Mouse (Mus musculus) c-Kit-positive CD71-negative TER-119-negative erythroid progenitor cells, embryonic 14.5 days (primary cell): ENCODE results near the gene 4930451I11Rik.

Source experiments
- DNase-seq: peaks from one replicate; pipeline ENCODE4 v3.0.0-alpha.2; 2013; ENCODE audit warnings: low read depth

Gene 4930451I11Rik

DNA sequence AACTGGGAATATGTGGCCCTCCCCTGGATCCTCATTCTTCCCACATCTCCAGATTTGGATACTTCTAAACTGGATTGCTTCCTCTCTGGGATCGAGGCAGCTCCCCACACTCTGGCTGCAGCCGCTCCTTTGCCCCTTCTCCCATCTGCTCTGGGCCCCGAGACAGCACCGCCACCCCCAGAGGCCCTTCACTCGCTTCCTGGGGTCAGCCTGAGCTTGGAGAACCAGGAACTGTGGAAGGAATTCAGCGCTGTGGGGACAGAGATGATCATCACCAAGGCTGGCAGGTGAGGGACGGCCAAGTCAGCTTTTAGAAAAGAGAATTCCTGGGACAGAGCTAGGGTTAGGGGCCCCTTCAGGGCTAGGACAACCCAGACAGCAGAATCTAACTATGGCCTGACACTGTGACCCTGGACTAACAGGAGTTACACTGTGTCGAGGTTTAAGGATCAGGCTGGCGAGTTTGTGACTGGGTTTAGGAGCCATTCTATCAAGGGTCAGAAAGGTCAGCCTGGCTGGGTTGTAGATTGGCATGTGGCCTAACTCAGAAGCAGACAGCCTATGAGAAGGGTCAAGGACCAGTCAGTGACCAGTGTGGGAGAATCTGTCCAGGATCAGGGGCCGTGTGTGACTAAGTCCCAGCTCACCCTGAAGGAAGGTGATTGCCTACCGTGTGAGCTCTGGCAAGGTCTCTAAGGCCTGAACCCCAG is 49.6 kb downstream of the 4930451I11Rik start:
- DNase-seq, result no peak

DNA sequence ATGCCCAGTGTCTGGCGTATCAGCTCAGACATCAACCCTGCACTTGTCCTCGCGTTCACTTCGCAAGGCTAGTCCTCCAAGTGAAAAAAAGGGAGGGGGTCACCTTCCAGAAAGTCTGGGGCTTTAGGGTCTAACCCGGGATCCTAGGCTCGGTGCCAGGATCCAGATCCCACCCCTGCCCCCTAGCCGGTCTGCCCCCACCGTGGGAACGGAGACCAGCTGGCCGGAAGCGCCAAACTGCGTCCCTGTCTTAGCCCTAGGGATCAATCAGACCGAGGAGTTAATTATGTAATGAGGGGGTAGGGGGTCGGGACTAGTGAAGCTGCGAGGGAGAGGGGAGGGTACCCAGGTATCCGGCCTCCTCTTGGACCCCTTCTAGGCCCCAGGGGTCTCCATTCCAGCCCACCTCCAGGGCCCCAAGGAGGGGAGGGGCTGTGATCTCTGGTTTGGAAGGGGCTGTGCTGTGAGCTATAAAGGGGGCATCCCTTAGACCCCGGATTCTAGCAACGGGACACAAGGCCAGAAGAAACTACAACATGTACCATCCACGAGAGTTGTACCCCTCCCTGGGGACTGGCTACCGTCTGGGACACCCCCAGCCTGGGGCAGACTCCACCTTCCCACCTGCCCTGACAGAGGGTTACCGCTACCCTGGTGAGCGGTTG is 50.3 kb downstream of the 4930451I11Rik start, which contains the start of gene Tbx6:
Tbx6 (plus strand) TSS at position 513 of the 665 bp plus-strand sequence.
- no peak for DNase-seq
